Mouse (Mus musculus): ENCODE results near the gene Gm7694.

Gm7694 gene

GRCm38 (mm10) chr1:170306232-170306631 is at the start of gene Gm7694:
TSS of gene Gm7694 (minus strand) at chr1:170306332.
- DNase-seq (ENCODE audit: low read depth, low spot score), result no peak
- no peaks in the 10 kb centered on the region for H3K36me3 ChIP-seq (ENCODE audit: control insufficient read depth, insufficient read depth, low read length, poor library complexity, severe bottlenecking)
- H3K27me3 ChIP-seq (ENCODE audit: control insufficient read depth, insufficient read depth, low read length, poor library complexity, severe bottlenecking), result no peaks in the 10 kb centered on the region

- H3K36me3 ChIP-seq (ENCODE audit: control insufficient read depth, insufficient read depth, low read length, poor library complexity, severe bottlenecking), result no peaks in the 10 kb centered on the region
- DNase-seq (ENCODE audit: low read depth, low spot score), result no peak
- no peaks in the 10 kb centered on the region for H3K27me3 ChIP-seq (ENCODE audit: control insufficient read depth, insufficient read depth, low read length, poor library complexity, severe bottlenecking)
Observed at GRCm38 (mm10) chr1:170353335-170353734, 47.2 kb upstream of the Gm7694 start.

- DNase-seq (ENCODE audit: low read depth, low spot score), result no peak
- H3K27me3 ChIP-seq (ENCODE audit: control insufficient read depth, insufficient read depth, low read length, poor library complexity, severe bottlenecking), result no peaks in the 10 kb centered on the region
- no peaks in the 10 kb centered on the region for H3K36me3 ChIP-seq (ENCODE audit: control insufficient read depth, insufficient read depth, low read length, poor library complexity, severe bottlenecking)
Observed at GRCm38 (mm10) chr1:170351080-170351479, 44.9 kb upstream of the Gm7694 start.

- H3K27me3 ChIP-seq (ENCODE audit: control insufficient read depth, insufficient read depth, low read length, poor library complexity, severe bottlenecking), result no peaks in the 10 kb centered on the region
- no peak for DNase-seq (ENCODE audit: low read depth, low spot score)
- H3K36me3 ChIP-seq (ENCODE audit: control insufficient read depth, insufficient read depth, low read length, poor library complexity, severe bottlenecking), result no peaks in the 10 kb centered on the region
Observed at GRCm38 (mm10) chr1:170346266-170346665, 40.1 kb upstream of the Gm7694 start.

GRCm38 (mm10) chr1:170343906-170344305 is 37.8 kb upstream of the Gm7694 start:
- Histone ChIP-seq H3K36me3 (ENCODE audit: control insufficient read depth, insufficient read depth, low read length, poor library complexity, severe bottlenecking) (no peaks in the 10 kb centered on the region), H3K27me3 (ENCODE audit: control insufficient read depth, insufficient read depth, low read length, poor library complexity, severe bottlenecking) (no peaks in the 10 kb centered on the region)
- DNase-seq (ENCODE audit: low read depth, low spot score), result no peak

- Histone ChIP-seq H3K27me3 (ENCODE audit: control insufficient read depth, insufficient read depth, low read length, poor library complexity, severe bottlenecking) (no peaks in the 10 kb centered on the region), H3K36me3 (ENCODE audit: control insufficient read depth, insufficient read depth, low read length, poor library complexity, severe bottlenecking) (no peaks in the 10 kb centered on the region)
- no peak for DNase-seq (ENCODE audit: low read depth, low spot score)
Observed at GRCm38 (mm10) chr1:170343081-170343480, 36.9 kb upstream of the Gm7694 start.

- Histone ChIP-seq H3K27me3 (ENCODE audit: control insufficient read depth, insufficient read depth, low read length, poor library complexity, severe bottlenecking) (no peaks in the 10 kb centered on the region), H3K36me3 (ENCODE audit: control insufficient read depth, insufficient read depth, low read length, poor library complexity, severe bottlenecking) (no peaks in the 10 kb centered on the region)
Observed at GRCm38 (mm10) chr1:170339943-170340342, 33.8 kb upstream of the Gm7694 start.

GRCm38 (mm10) chr1:170332775-170333174 is 26.6 kb upstream of the Gm7694 start:
- Histone ChIP-seq H3K36me3 (ENCODE audit: control insufficient read depth, insufficient read depth, low read length, poor library complexity, severe bottlenecking) (no peaks in the 10 kb centered on the region), H3K27me3 (ENCODE audit: control insufficient read depth, insufficient read depth, low read length, poor library complexity, severe bottlenecking) (no peaks in the 10 kb centered on the region)
- DNase-seq (ENCODE audit: low read depth, low spot score), result no peak

More at GRCm38 (mm10) chr1:170339943-170340342, 33.8 kb upstream of the Gm7694 start:
- DNase-seq (ENCODE audit: low read depth, low spot score), result no peak

GRCm38 (mm10) chr1:170331926-170332325 is 25.8 kb upstream of the Gm7694 start:
- DNase-seq (ENCODE audit: low read depth, low spot score), result no peak
- no peaks in the 10 kb centered on the region for H3K27me3 ChIP-seq (ENCODE audit: control insufficient read depth, insufficient read depth, low read length, poor library complexity, severe bottlenecking)
- H3K36me3 ChIP-seq (ENCODE audit: control insufficient read depth, insufficient read depth, low read length, poor library complexity, severe bottlenecking), result no peaks in the 10 kb centered on the region

GRCm38 (mm10) chr1:170325277-170325676 is 19.1 kb upstream of the Gm7694 start:
- Histone ChIP-seq H3K36me3 (ENCODE audit: control insufficient read depth, insufficient read depth, low read length, poor library complexity, severe bottlenecking) (no peaks in the 10 kb centered on the region), H3K27me3 (ENCODE audit: control insufficient read depth, insufficient read depth, low read length, poor library complexity, severe bottlenecking) (no peaks in the 10 kb centered on the region)
- DNase-seq (ENCODE audit: low read depth, low spot score), result no peak

- no peaks in the 10 kb centered on the region for H3K27me3 ChIP-seq (ENCODE audit: control insufficient read depth, insufficient read depth, low read length, poor library complexity, severe bottlenecking)
- DNase-seq (ENCODE audit: low read depth, low spot score), result no peak
- no peaks in the 10 kb centered on the region for H3K36me3 ChIP-seq (ENCODE audit: control insufficient read depth, insufficient read depth, low read length, poor library complexity, severe bottlenecking)
Observed at GRCm38 (mm10) chr1:170324312-170324711, 18.2 kb upstream of the Gm7694 start.

GRCm38 (mm10) chr1:170323001-170323400 is 16.9 kb upstream of the Gm7694 start:
- Histone ChIP-seq H3K36me3 (ENCODE audit: control insufficient read depth, insufficient read depth, low read length, poor library complexity, severe bottlenecking) (no peaks in the 10 kb centered on the region), H3K27me3 (ENCODE audit: control insufficient read depth, insufficient read depth, low read length, poor library complexity, severe bottlenecking) (no peaks in the 10 kb centered on the region)
- DNase-seq (ENCODE audit: low read depth, low spot score), result no peak

- DNase-seq (ENCODE audit: low read depth, low spot score), result no peak
- H3K36me3 ChIP-seq (ENCODE audit: control insufficient read depth, insufficient read depth, low read length, poor library complexity, severe bottlenecking), result no peaks in the 10 kb centered on the region
- H3K27me3 ChIP-seq (ENCODE audit: control insufficient read depth, insufficient read depth, low read length, poor library complexity, severe bottlenecking), result no peaks in the 10 kb centered on the region
Observed at GRCm38 (mm10) chr1:170322046-170322445, 15.9 kb upstream of the Gm7694 start.

- H3K27me3 ChIP-seq (ENCODE audit: control insufficient read depth, insufficient read depth, low read length, poor library complexity, severe bottlenecking), result no peaks in the 10 kb centered on the region
- no peaks in the 10 kb centered on the region for H3K36me3 ChIP-seq (ENCODE audit: control insufficient read depth, insufficient read depth, low read length, poor library complexity, severe bottlenecking)
- DNase-seq (ENCODE audit: low read depth, low spot score), result no peak
Observed at GRCm38 (mm10) chr1:170311431-170311830, 5.3 kb upstream of the Gm7694 start.

GRCm38 (mm10) chr1:170308503-170308902 is 2.4 kb upstream of the Gm7694 start, which contains the start of gene Spata46:
TSS of gene Spata46 (plus strand) at chr1:170308803.
- DNase-seq (ENCODE audit: low read depth, low spot score), result no peak
- H3K27me3 ChIP-seq (ENCODE audit: control insufficient read depth, insufficient read depth, low read length, poor library complexity, severe bottlenecking), result no peaks in the 10 kb centered on the region
- H3K36me3 ChIP-seq (ENCODE audit: control insufficient read depth, insufficient read depth, low read length, poor library complexity, severe bottlenecking), result no peaks in the 10 kb centered on the region

GRCm38 (mm10) chr1:170305002-170305401 is 1.1 kb downstream of the Gm7694 start:
- Histone ChIP-seq H3K27me3 (ENCODE audit: control insufficient read depth, insufficient read depth, low read length, poor library complexity, severe bottlenecking) (no peaks in the 10 kb centered on the region), H3K36me3 (ENCODE audit: control insufficient read depth, insufficient read depth, low read length, poor library complexity, severe bottlenecking) (no peaks in the 10 kb centered on the region)
- DNase-seq (ENCODE audit: low read depth, low spot score), result no peak

Data from splenic B cell, adult 2 months (primary cell).